Mouse (Mus musculus) layer of hippocampus, adult 18-20 months (tissue): ENCODE results near the gene Zfp653. TPM values are rescaled to one million over a fixed set of nuclear protein-coding genes. Genes with fewer than 3 reads are reported as not detected.
"Not testable (repeated sequence)": the region's sequence is repeated elsewhere in the genome, so short reads cannot be mapped to it uniquely, and the experiment has no call there.

Experiments
- DNase-seq, 2 experiments: peaks; one replicate each; pipeline ENCODE4 v3.0.0; 2022; ENCODE audit warnings: low spot score in 2 of 2
- long read RNA-seq: library from polyadenylated mRNA; stranded (forward); transcript quantifications from one replicate; pipeline ENCODE4 v2.0.0, GENCODE M21; 2021
- total RNA-seq, 2 experiments: library from RNA; stranded (reverse); gene quantifications; 2 replicates each; pipeline ENCODE4 v1.2.3; 2021

Zfp653 gene
- 10 to 100 TPM; 20.8 to 21.7 TPM for total RNA-seq
- long read RNA-seq, partial matches to known transcripts, result 9 of 36 reads
- long read RNA-seq, other reads (novel, unspliced or antisense), result 19 of 36 reads

DNA sequence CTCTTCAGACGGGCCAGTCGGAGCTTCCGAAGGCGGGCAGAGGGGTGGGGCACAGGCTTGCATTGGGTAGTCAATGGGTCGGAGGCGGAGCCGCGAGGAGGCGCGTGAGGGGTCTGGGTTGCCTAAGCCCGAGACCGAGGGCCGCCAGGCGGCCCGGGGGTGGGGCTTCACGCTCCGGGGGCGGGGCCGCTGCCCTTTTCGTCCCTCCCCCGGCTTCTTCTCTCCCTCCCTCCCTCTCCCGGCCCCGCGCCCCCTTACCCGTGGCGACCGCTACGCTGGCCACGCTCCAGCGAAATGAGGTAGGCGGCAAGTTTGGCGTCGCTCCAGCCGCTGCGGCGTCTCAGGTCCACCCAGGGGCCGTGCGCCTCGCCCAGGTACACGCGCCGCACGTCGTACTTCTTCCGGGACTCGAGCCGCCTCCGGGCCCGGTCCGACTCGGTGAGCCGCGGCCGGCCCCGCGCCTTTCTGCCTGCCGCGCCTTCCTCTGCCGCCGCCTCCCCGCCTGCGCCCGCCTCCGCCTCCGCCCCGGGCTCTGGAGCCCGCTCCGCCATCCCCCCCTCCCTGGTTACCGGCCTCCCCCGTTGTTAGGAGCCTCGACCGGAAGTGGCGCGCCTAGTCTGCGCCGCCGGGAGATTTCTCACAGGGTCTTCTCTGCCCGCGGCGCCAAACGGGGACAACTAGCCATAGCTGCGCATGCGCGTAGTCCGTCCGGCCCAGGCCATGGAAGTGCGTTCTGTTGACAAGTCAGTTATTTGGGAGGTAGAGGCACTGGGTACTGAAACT is at the start of gene Zfp653, which contains the start of gene Gm49318:
TSS of gene Zfp653 (minus strand) at position 586 of the 783 bp plus-strand sequence.
TSS of gene Gm49318 (minus strand) at position 469 of the 783 bp plus-strand sequence.
- DNase-seq, result peak; percentile 95 to 98

DNA sequence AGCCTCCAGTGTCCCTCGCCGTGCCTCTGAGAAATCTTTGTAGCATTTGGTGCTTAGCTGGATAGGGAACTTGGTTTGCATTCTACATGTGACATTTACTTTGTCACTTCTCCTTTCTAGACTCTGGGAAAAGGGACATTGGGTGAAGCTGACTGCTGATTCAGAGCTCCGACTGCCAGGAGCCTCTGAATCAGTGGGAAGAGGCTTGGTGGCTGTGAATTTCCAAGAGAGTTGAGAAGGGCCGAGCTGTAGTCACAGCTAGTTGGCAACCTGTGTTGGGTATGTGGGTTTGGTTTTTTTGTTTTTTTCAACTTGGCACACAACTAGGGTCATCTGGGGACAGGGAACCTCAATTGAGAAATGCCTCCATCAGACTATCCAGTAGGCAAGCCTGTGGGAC is 48.4 kb upstream of the Zfp653 start:
- peak; percentile 29 to 37 for DNase-seq

GRCm38 (mm10) chr9:22117754-22118456 is 46.7 kb upstream of the Zfp653 start:
- DNase-seq, result peak; percentile 19 to 75

DNA sequence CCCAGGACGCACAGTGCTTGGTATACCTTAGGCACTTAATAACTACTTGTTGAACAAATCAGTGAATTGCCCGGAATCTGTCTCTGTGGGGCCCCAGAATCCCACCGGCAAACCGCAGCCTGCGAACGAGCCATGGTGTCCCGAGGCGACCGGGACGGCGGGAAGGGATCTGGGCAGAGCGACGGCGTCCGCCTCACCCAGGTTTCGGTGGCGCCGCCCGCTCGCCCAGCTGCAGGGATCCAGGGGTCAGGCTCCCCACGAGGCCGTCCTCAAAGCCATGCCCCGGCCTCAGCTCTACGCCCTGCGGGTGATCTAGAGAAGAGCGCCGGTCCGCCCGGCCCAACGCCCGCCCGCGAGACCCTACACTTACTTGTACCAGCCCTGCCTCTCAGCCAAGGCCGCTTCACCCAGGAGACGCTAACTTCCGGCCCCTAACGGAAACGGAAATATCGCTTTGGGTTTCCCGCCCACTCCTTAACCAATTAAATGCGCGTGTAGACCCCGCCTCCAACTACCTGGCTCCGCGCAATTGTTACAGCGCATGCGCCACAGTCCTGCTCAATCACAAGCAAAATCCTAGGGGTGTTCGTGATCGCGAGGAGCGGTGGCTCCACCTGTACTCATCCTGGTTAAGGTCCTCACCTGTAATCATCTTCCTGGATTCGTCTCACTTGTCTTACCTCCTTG is 45.7 kb upstream of the Zfp653 start, which contains the start of gene Elof1:
TSS of gene Elof1 (minus strand) at position 433 of the 687 bp plus-strand sequence.
- peak; percentile 94 to 97 for DNase-seq

- DNase-seq, result no peak
Measured at GRCm38 (mm10) chr9:22116086-22116485, 44.9 kb upstream of the Zfp653 start.

DNA sequence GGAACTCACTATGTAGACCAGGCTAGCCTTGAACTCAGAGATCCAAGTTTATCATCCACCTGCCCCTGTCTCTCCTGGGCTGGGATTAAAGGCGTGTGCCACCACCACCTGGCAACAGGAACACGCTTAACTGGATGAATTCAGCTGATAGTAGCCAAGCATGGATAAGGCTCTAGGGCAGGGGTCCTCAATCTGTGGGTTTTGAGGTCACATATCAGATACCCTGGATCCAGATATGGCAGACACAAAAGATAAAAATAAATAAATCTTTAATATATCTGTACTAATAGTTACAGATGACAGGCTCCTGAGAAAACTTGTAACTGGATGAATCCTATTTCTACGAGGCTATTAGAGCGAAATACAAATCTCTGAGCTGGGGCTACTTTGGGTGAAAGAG is 44.5 kb upstream of the Zfp653 start:
- DNase-seq, result no peak

DNA sequence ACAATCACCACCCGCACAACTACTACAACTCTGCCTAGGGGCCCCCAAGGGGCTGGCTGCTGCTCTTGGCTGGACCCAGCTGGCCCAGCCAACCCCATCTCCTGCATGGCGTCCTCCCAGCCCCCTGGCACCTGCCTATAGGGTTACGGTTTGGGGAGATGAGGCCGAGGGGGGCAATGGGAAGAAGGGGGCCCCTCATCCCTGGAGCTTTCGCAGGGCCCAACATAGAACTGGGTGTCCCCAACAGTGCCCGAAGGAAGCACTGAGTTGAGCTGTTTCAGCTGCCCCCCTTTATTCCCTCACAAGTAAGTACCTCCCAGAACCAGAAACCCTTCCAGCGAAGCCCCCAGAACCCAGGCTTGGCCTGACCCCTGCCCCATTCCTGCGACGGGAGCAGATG is 37.0 kb upstream of the Zfp653 start:
- DNase-seq, result no peak

DNA sequence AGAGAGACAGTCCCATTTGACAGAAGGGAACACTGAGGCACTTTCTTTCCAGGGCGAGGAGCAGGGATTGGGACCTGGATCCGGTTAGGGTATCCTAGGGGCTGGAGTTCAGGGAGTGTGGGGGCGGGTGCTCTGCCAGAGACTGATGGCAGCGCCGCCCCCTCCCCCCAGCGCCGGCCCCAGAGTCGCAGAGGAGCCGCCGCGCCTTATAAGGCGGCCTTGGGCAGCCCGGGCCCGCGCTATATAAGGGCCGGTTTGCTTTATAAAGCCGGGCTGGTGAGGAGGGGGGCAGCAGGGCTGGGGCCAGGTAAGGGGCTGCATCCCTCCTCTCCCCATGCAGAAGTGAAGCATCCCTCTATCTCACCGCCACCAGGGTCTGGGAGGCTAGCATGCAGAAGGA is 28.7 kb upstream of the Zfp653 start:
- no peak for DNase-seq

- DNase-seq, result no peak
Measured at GRCm38 (mm10) chr9:22098993-22099696, 28.0 kb upstream of the Zfp653 start, which contains the start of gene Cnn1. Gene Cnn1, plus strand, starts transcription at chr9:22099216.

GRCm38 (mm10) chr9:22095854-22096307 is 24.7 kb upstream of the Zfp653 start:
- DNase-seq, result peak; percentile 62 to 71

DNA sequence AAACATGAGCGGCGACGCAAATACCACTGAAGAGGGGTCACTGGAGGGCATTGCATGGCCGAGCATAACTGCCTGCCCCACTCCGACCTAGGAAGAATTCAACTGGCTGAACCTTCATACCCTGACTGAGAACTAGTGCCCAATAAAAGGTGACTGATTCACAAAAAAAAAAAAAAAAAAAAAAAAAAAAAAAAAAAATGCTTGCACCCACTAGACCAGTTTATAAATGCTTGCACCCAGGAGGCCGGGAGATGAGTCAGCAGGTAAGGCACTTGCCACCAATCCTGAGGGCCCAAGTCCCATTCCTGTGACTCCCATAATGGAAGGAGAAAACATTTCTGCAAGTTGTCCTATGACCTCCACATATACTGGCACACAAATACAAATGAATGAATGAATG is 21.6 kb upstream of the Zfp653 start:
- no peak for DNase-seq

DNA sequence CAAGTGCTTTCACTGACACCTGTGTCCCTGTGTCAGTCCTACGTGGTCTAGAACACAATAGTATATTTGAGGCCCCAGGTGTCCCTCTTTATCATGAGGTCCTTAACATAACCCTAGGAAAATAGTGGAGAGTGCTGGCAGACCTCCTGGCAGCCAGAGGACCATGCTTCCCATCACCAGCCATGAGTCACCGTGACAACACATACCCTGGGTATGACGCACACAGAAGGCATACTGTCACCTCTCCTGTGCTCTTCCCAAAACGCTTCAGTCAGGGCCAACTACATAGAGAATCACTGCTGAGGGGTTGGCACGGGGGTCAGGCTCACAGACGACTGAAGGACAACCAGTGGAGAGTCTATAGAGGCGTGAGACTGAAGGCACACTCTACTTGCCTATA is 18.8 kb upstream of the Zfp653 start:
- DNase-seq, result no peak

- no peak for DNase-seq
Measured at GRCm38 (mm10) chr9:22089281-22089680, 18.1 kb upstream of the Zfp653 start.

DNA sequence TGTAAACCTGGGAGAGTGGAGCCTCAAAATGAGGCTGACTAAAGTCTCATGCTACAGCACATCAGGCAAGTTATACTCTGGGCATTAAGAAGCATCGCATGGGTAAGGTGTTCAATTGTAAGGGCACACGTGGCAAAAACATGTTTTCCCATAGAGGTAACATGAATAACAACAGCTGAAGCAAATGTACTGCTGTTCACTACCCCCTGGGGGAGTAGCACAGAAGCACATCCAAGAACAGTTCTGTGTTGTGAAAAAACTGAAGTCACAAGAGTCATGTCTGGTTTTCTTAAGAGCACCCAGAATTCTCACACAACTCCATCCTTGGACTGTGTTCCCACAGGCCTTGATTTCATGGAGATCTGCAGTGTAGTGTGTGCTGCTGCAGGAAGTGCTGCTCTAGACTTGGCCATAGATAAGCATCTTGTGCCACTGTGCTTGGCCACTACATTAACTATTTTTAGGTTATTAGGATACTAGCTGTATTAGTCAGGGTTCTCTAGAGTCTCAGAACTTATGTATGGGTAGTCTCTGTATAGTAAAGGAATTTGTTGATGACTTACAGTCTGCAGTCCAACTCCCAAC is 15.9 kb upstream of the Zfp653 start:
- no peak for DNase-seq

GRCm38 (mm10) chr9:22086012-22086411 is 14.8 kb upstream of the Zfp653 start:
- DNase-seq, result no peak

DNA sequence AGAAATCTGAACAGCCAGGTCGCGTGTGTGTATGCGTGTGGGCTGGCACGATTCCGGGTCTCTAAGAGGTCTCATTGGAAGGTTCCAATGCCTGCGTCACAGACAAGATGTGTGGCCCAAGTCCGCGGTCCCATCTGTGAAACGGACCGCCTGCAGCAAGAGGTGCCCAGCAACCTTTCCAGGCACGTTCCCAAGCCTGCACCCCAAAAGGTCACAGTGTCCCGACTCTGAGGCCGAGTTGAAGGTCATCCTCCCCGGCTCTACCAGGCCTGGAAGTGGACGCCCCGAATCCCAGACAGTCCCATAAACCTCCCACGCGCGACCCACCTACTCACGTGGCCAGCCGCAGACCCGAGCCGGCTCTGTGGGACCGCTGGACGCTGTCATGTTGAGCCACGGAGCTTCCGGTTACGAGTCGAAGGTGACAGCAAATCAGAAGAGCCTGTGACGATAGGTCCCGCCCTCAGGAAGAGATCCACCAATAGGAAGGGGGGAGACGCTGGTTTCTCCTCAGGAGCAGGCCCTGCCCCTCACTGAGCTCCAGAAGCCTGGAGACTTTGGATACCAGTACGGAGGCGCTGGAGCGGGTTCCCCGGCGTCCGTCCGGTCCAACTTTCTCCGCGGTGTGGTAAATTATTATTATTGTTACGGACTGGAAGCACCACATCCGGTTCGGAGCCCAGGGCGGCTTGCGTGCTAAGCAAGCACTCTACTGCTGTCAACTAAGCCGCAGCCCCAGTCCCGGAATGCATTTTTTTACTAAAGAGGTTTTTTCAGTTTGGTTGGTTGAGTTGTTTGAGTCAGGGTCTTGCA is 14.1 kb upstream of the Zfp653 start, which contains the start of gene Ecsit:
TSS of gene Ecsit (minus strand) at position 417 of the 813 bp plus-strand sequence.
- DNase-seq, result peak; percentile 92 to 98

- DNase-seq, result no peak
Measured at GRCm38 (mm10) chr9:22084667-22085021, 13.5 kb upstream of the Zfp653 start.

DNA sequence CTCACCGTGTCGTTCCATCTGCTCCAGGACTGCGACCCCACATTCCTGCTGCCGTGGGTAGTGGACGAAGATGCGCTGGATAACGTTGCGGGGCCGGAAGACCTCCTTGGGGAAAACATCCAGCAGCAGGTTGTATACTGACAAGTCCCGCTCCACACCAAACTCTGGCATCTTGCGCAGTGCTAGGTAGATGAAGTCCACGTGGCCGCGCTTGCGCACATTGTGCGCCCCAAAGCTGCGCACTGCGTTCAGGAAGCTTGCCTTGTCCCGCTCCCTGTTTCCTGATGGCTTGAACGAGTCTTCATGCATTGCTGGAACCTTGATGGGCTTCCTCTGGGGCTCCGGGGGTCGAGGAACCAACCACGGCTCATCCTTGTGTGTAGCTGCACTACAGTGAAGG is 5.0 kb upstream of the Zfp653 start:
- no peak for DNase-seq

DNA sequence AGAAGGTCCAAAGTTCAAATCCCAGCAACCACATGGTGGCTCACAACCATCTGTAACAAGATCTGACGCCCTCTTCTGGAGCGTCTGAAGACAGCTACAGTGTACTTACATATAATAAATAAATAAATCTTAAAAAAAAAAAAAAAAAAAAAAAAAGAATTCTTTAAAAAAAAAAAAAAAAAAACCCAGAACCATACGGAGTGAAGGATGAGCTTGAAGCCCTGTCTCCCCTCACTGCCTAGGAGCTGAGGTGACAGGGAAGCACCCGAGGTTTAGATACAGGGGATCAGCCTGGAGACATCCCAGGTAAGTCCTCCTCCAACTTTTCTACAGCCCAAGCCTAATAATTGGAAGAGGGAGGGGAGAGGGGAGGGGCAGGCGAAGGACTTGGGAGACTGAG is 4.6 kb upstream of the Zfp653 start:
- DNase-seq, result not testable (repeated sequence)

- no peak for DNase-seq
Measured at GRCm38 (mm10) chr9:22072276-22072675, 1.1 kb upstream of the Zfp653 start.
